Mouse (Mus musculus) MEL (cell line): Measurements from ENCODE around the gene Apba2. TPM values are rescaled to one million over a fixed set of nuclear protein-coding genes. Genes with fewer than 3 reads are reported as not detected.

ENCODE experiments used
- DNase-seq: peaks from one replicate; pipeline ENCODE4 v3.0.0; 2011; ENCODE audit warnings: low read depth, low spot score
- H3K27ac ChIP-seq: 2 replicates; pipeline ENCODE4 v1.5.1; 2012; ENCODE audit warnings: low read depth, mild to moderate bottlenecking, control low read depth, low read length, moderate library complexity; ENCODE audit not compliant: control insufficient read depth
- H3K27me3 ChIP-seq, 2 experiments: fragments of 150-350 bp in 1 of 2; sonication (generic) in 1 of 2; 2 replicates each; pipeline ENCODE4 v1.6.1; 2012; ENCODE audit warnings: low read length in 2 of 2, mild to moderate bottlenecking in 2 of 2, improper control_type of control experiment in 1 of 2, moderate library complexity in 1 of 2; ENCODE audit not compliant: insufficient read depth in 2 of 2, control insufficient read depth in 1 of 2
- H3K36me3 ChIP-seq, 2 experiments: 2 replicates each; pipeline ENCODE4 v1.6.1; 2012 to 2014; ENCODE audit warnings: low read length in 2 of 2, improper control_type of control experiment in 1 of 2, inconsistent platforms in 1 of 2, mild to moderate bottlenecking in 1 of 2; ENCODE audit not compliant: insufficient read depth in 2 of 2, control insufficient read depth in 1 of 2
- H3K4me1 ChIP-seq, 2 experiments: fragments of 150-350 bp in 1 of 2; sonication (generic) in 1 of 2; 2 replicates each; pipeline ENCODE4 v1.6.1; 2012; ENCODE audit warnings: low read length in 2 of 2, improper control_type of control experiment in 1 of 2, mild to moderate bottlenecking in 1 of 2; ENCODE audit not compliant: insufficient read depth in 2 of 2, control insufficient read depth in 1 of 2
- H3K4me3 ChIP-seq, 2 experiments: fragments of 150-350 bp in 1 of 2; sonication (generic) in 1 of 2; 2 replicates each; pipeline ENCODE4 v1.5.1; 2012; ENCODE audit warnings: low read depth in 2 of 2, low read length in 2 of 2, mild to moderate bottlenecking in 2 of 2, moderate library complexity in 2 of 2, control low read depth in 1 of 2, improper control_type of control experiment in 1 of 2; ENCODE audit not compliant: control insufficient read depth in 1 of 2, insufficient read depth in 1 of 2
- H3K79me2 ChIP-seq: 2 replicates; pipeline ENCODE4 v1.6.1; 2012; ENCODE audit warnings: mild to moderate bottlenecking, low read length, moderate library complexity; ENCODE audit not compliant: control insufficient read depth, poor library complexity, insufficient read depth
- H3K9ac ChIP-seq: 2 replicates; pipeline ENCODE4 v1.6.1; 2012; ENCODE audit warnings: low read depth, mild to moderate bottlenecking, control low read depth, low read length, moderate library complexity; ENCODE audit not compliant: control insufficient read depth, poor library complexity, severe bottlenecking
- H3K9me3 ChIP-seq: fragments of 150-350 bp; sonication (generic); replicated peaks from 2 replicates; pipeline ENCODE4 v1.6.1; 2012; ENCODE audit warnings: mild to moderate bottlenecking, low read length, improper control_type of control experiment, moderate library complexity; ENCODE audit not compliant: insufficient read depth
- BHLHE40 ChIP-seq: IDR thresholded peaks from 2 replicates; pipeline ENCODE4 v1.6.1; 2012; ENCODE audit warnings: low read depth, mild to moderate bottlenecking, inconsistent platforms, low read length, improper control_type of control experiment, borderline replicate concordance
- CHD1 ChIP-seq: IDR thresholded peaks from 2 replicates; pipeline ENCODE4 v1.6.1; 2012; ENCODE audit warnings: low read depth, mild to moderate bottlenecking, inconsistent platforms, low read length, improper control_type of control experiment
- CTCF ChIP-seq, 3 experiments: IDR thresholded peaks in 2 of 3; conservative IDR thresholded peaks in 1 of 3; 2 replicates each; pipeline ENCODE4 v1.5.1; 2011 to 2012; ENCODE audit warnings: low read length in 3 of 3, low read depth in 2 of 3, mild to moderate bottlenecking in 2 of 3, improper control_type of control experiment in 1 of 3, inconsistent platforms in 1 of 3, mixed read lengths in 1 of 3, moderate library complexity in 1 of 3; ENCODE audit not compliant: control insufficient read depth in 1 of 3, insufficient read depth in 1 of 3, poor library complexity in 1 of 3, severe bottlenecking in 1 of 3
- ELF1 ChIP-seq: IDR thresholded peaks from 2 replicates; pipeline ENCODE4 v1.6.1; 2014; ENCODE audit warnings: low read depth, mild to moderate bottlenecking, inconsistent platforms, low read length, improper control_type of control experiment, moderate library complexity
- GATA1 ChIP-seq: IDR thresholded peaks from 2 replicates; pipeline ENCODE4 v1.6.1; 2011; ENCODE audit warnings: low read depth, low read length, improper control_type of control experiment
- JUND ChIP-seq: IDR thresholded peaks from 2 replicates; pipeline ENCODE4 v1.6.1; 2011; ENCODE audit warnings: low read depth, mild to moderate bottlenecking, improper control_type of control experiment, low read length
- KAT2A ChIP-seq: conservative IDR thresholded peaks from 2 replicates; pipeline ENCODE4 v1.6.1; 2012; ENCODE audit warnings: low read depth, low read length, improper control_type of control experiment, inconsistent platforms
- MAX ChIP-seq: IDR thresholded peaks from 2 replicates; pipeline ENCODE4 v1.6.1; 2011; ENCODE audit warnings: low read length, improper control_type of control experiment
- MAZ ChIP-seq: IDR thresholded peaks from 2 replicates; pipeline ENCODE4 v1.6.1; 2012; ENCODE audit warnings: low read depth, mild to moderate bottlenecking, inconsistent platforms, low read length, improper control_type of control experiment
- MEF2A ChIP-seq: IDR thresholded peaks from 2 replicates; pipeline ENCODE4 v1.6.1; 2014; ENCODE audit warnings: low read depth, mild to moderate bottlenecking, inconsistent platforms, low read length, improper control_type of control experiment; ENCODE audit not compliant: poor library complexity, insufficient replicate concordance, severe bottlenecking; ENCODE audit errors: extremely low read depth
- MYC ChIP-seq: IDR thresholded peaks from 2 replicates; pipeline ENCODE4 v1.6.1; 2011; ENCODE audit warnings: low read depth, mild to moderate bottlenecking, low read length, improper control_type of control experiment, moderate library complexity
- NELFE ChIP-seq: IDR thresholded peaks from 2 replicates; pipeline ENCODE4 v1.6.1; 2011; ENCODE audit warnings: low read depth, low read length, improper control_type of control experiment
- NRF1 ChIP-seq: IDR thresholded peaks from 2 replicates; pipeline ENCODE4 v1.6.1; 2014; ENCODE audit warnings: low read depth, mild to moderate bottlenecking, inconsistent platforms, low read length, improper control_type of control experiment, moderate library complexity; ENCODE audit not compliant: poor library complexity, insufficient read depth, severe bottlenecking
- POLR2AphosphoS5 ChIP-seq: IDR thresholded peaks from 2 replicates; pipeline ENCODE4 v1.6.1; 2012; ENCODE audit warnings: low read depth, borderline replicate concordance, mild to moderate bottlenecking, inconsistent platforms, low read length, moderate library complexity, mixed read lengths
- RCOR1 ChIP-seq: IDR thresholded peaks from 2 replicates; pipeline ENCODE4 v1.6.1; 2012; ENCODE audit warnings: low read depth, mild to moderate bottlenecking, inconsistent platforms, low read length, improper control_type of control experiment
- TBP ChIP-seq: IDR thresholded peaks from 2 replicates; pipeline ENCODE4 v1.8.0; 2011; ENCODE audit warnings: low read depth, low read length, improper control_type of control experiment
- UBTF ChIP-seq: IDR thresholded peaks from 2 replicates; pipeline ENCODE4 v1.6.1; 2012; ENCODE audit warnings: low read depth, mild to moderate bottlenecking, inconsistent platforms, low read length, improper control_type of control experiment, moderate library complexity, borderline replicate concordance; ENCODE audit not compliant: insufficient read depth
- USF2 ChIP-seq, 2 experiments: IDR thresholded peaks; 2 replicates each; pipeline ENCODE4 v1.6.1; 2011 to 2012; ENCODE audit warnings: improper control_type of control experiment in 2 of 2, low read length in 2 of 2, borderline replicate concordance in 1 of 2, inconsistent platforms in 1 of 2, low read depth in 1 of 2, mild to moderate bottlenecking in 1 of 2; ENCODE audit not compliant: insufficient read depth in 1 of 2
- ZC3H11A ChIP-seq: IDR thresholded peaks from 2 replicates; pipeline ENCODE4 v1.6.1; 2012; ENCODE audit warnings: low read depth, mild to moderate bottlenecking, inconsistent platforms, low read length, improper control_type of control experiment
- ZNF384 ChIP-seq: IDR thresholded peaks from 2 replicates; pipeline ENCODE4 v1.6.1; 2012; ENCODE audit warnings: low read depth, mild to moderate bottlenecking, inconsistent platforms, low read length, improper control_type of control experiment
- polyA plus RNA-seq, 2 experiments: library from polyadenylated mRNA; stranded (reverse) in 1 of 2; unstranded in 1 of 2; fragments of >175 nt in 1 of 2; fragments of >200 nt in 1 of 2; gene quantifications; 2 replicates each; pipeline versions ENCODE4 v1.2.1 to v1.2.4; 2012; ENCODE audit warnings: low replicate concordance in 2 of 2, low read depth in 1 of 2; ENCODE audit not compliant: insufficient read length in 2 of 2, insufficient read depth in 1 of 2, missing spikeins in 1 of 2
- total RNA-seq: library from RNA; depleted of rRNA; stranded (reverse); fragments of 300-350 nt; gene quantifications from 2 replicates; pipeline ENCODE4 v1.2.3, GENCODE M21; 2012

The Apba2 gene
- total and polyA plus RNA-seq, 3 experiments = not detected

DNA sequence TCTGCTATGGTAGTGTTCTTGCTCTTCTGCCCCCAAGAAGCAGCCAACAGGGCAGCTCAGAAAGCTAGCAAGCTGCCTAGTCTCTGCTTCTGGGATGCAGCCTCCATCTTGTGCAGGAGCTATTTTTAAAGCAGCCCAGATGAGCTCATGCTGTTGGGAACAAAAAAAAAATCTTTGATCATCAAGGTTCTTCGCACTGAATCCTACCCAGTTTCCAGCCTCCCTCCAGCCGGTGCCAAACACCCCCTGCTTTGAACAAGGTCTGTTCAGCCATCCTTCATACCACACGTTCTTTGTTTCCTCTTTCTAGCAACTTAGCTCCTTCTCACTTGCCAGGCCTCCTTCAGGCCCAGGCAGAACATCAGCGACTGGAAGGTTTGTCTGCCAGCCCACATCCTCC lies 278.0 kb downstream of the Apba2 start:
- no peaks in the 10 kb centered on the region for H3K4me1 ChIP-seq
- no peak for TF ChIP-seq BHLHE40
- no peak for TF ChIP-seq TBP
- TF ChIP-seq, all 39 proteins: peak for 0
- no peaks in the 10 kb centered on the region for H3K9me3 ChIP-seq
- DNase-seq = no peak
- H3K27ac ChIP-seq = no peak overlapping the region
- no peaks in the 10 kb centered on the region for H3K36me3 ChIP-seq
- H3K27me3 ChIP-seq = no peaks in the 10 kb centered on the region
- H3K9ac ChIP-seq = no peak overlapping the region
- H3K4me3 ChIP-seq = no peak overlapping the region
- no peaks in the 10 kb centered on the region for H3K79me2 ChIP-seq

DNA sequence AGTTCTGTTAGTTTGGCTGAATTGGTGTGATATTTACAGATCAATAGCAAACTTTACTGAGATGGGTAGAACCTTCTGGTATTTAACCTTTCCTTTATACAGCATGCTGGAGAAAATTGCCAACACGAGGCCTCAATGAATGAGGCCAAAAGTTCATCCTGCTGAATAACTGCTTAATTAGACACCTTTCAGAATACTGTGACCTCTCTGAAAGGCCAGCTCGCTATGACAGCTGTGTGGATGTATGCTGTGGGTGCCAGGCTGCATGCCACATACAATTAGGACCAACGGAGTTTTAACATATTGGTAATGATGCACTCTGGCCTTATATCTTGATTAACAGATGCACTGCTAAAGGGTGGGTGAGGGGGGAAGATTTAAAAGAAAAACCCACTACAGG lies 283.5 kb downstream of the Apba2 start:
- Histone ChIP-seq H3K36me3 (no peaks in the 10 kb centered on the region), H3K4me1 (no peaks in the 10 kb centered on the region), H3K27me3 (no peaks in the 10 kb centered on the region)

DNA sequence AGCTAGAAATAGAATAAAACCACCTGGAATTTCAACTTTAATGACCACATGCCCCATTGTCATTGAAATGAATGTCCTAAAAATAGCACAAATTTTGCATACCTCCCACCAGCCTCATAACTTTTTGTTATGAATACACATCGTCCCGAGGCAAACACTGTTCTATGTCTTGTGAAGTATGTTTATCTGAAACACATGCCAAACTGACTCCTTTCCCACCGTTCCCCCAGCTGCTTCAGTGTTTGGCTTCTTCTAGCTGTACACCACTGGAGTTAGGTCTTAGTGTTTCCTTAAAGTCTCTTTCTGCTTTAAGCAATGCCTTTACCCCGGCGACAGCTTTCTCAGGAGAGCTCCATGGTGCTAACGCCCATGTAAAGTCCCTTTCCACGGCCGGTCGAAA lies 289.6 kb downstream of the Apba2 start:
- no peak for TF ChIP-seq MYC
- no peak for TF ChIP-seq CHD1
- H3K27ac ChIP-seq = no peak overlapping the region

More for the DNA sequence above, 283.5 kb downstream of the Apba2 start:
- H3K9ac ChIP-seq = no peak overlapping the region
- no peaks in the 10 kb centered on the region for H3K79me2 ChIP-seq
- no peaks in the 10 kb centered on the region for H3K9me3 ChIP-seq
- no peak overlapping the region for H3K4me3 ChIP-seq
- no peak for TF ChIP-seq MYC
- no peak for TF ChIP-seq NRF1
- no peak for TF ChIP-seq KAT2A
- no peak for TF ChIP-seq MAZ
- TF ChIP-seq JUND = no peak
- no peak for TF ChIP-seq RCOR1
- TF ChIP-seq CTCF (IDR thresholded peaks at IDR 0.05 in 2 of 3, conservative IDR thresholded peaks at IDR 0.05 in 1 of 3; ENCODE audit: control insufficient read depth in 1 of 3, insufficient read depth in 1 of 3, low read depth in 2 of 3, low read length in 3 of 3, poor library complexity in 1 of 3, severe bottlenecking in 1 of 3) = no peak
- no peak for TF ChIP-seq MEF2A
- no peak for TF ChIP-seq ZC3H11A
- no peak for TF ChIP-seq MAX
- no peak for TF ChIP-seq POLR2AphosphoS5
- TF ChIP-seq BHLHE40 = no peak
- no peak for TF ChIP-seq CHD1
- no peak for TF ChIP-seq TBP
- TF ChIP-seq ZNF384 = no peak
- no peak for TF ChIP-seq USF2 (IDR thresholded peaks at IDR 0.05; ENCODE audit: borderline replicate concordance in 1 of 2, insufficient read depth in 1 of 2, low read depth in 1 of 2, low read length in 2 of 2)
- no peak for TF ChIP-seq ELF1
- no peak for TF ChIP-seq UBTF
- no peak for TF ChIP-seq GATA1
- no peak for TF ChIP-seq NELFE
- no peak for DNase-seq
- H3K27ac ChIP-seq = no peak overlapping the region

More for the DNA sequence above, 289.6 kb downstream of the Apba2 start:
- H3K27me3 ChIP-seq = no peaks in the 10 kb centered on the region
- no peaks in the 10 kb centered on the region for H3K36me3 ChIP-seq
- H3K4me1 ChIP-seq = no peaks in the 10 kb centered on the region
- H3K4me3 ChIP-seq = no peak overlapping the region
- DNase-seq = no peak
- no peaks in the 10 kb centered on the region for H3K79me2 ChIP-seq
- H3K9me3 ChIP-seq = no peaks in the 10 kb centered on the region
- H3K9ac ChIP-seq = no peak overlapping the region
